Mouse (Mus musculus): ENCODE measurements around the gene 2610301B20Rik. TPM values are rescaled to one million over a fixed set of nuclear protein-coding genes. Genes with fewer than 3 reads are reported as not detected.

Gene 2610301B20Rik
- polyA plus RNA-seq, 1 experiment = 9.5 TPM

GRCm38 (mm10) chr4:10877057-10877456, 2.8 kb downstream of the 2610301B20Rik start:
- no peak overlapping the region for H3K4me2 ChIP-seq (ENCODE audit: low read depth)
- H3K27me3 ChIP-seq (ENCODE audit: control insufficient read depth, insufficient read depth, insufficient read length) = no peaks in the 10 kb centered on the region
- peaks cover 6% of the 10 kb centered on the region for H3K36me3 ChIP-seq (ENCODE audit: control insufficient read depth, insufficient read depth)
- no peak overlapping the region for H3K4me3 ChIP-seq
- no peaks in the 10 kb centered on the region for H3K79me2 ChIP-seq (ENCODE audit: control insufficient read depth, insufficient read depth)
- TF ChIP-seq SRF (IDR thresholded peaks at IDR 0.05; ENCODE audit: control insufficient read depth, insufficient read length, low read depth) (no peak), MAX (IDR thresholded peaks at IDR 0.05; ENCODE audit: low read depth) (no peak), MYOG (IDR thresholded peaks at IDR 0.05; ENCODE audit: control insufficient read depth in 1 of 3, insufficient read depth in 1 of 3, insufficient read length in 2 of 3, low read depth in 2 of 3) (no peak), E2F4 (IDR thresholded peaks at IDR 0.05; ENCODE audit: insufficient read depth) (no peak), REST (IDR thresholded peaks at IDR 0.05; ENCODE audit: insufficient read depth, insufficient read length) (no peak), POLR2A (IDR thresholded peaks at IDR 0.05; ENCODE audit: insufficient read length, low read depth) (no peak), TCF3 (IDR thresholded peaks at IDR 0.05; ENCODE audit: insufficient read length, low read depth) (no peak), MYOD1 (IDR thresholded peaks at IDR 0.05; ENCODE audit: control insufficient read depth in 1 of 3, insufficient read length in 2 of 3, low read depth in 2 of 3) (no peak)
- H3ac ChIP-seq (ENCODE audit: control insufficient read depth, insufficient read length) = no peak overlapping the region

- H3K79me2 ChIP-seq (ENCODE audit: control insufficient read depth, insufficient read depth) = no peaks in the 10 kb centered on the region
- H3ac ChIP-seq (ENCODE audit: control insufficient read depth, insufficient read length) = no peak overlapping the region
- H3K36me3 ChIP-seq (ENCODE audit: control insufficient read depth, insufficient read depth) = peaks cover 34% of the 10 kb centered on the region
- H3K27me3 ChIP-seq (ENCODE audit: control insufficient read depth, insufficient read depth, insufficient read length) = no peaks in the 10 kb centered on the region
- no peak for TF ChIP-seq SRF (IDR thresholded peaks at IDR 0.05; ENCODE audit: control insufficient read depth, insufficient read length, low read depth)
- TF ChIP-seq USF1 (IDR thresholded peaks at IDR 0.05; ENCODE audit: low read depth) = no peak
- no peak for TF ChIP-seq E2F4 (IDR thresholded peaks at IDR 0.05; ENCODE audit: insufficient read depth)
- TF ChIP-seq TCF12 (IDR thresholded peaks at IDR 0.05; ENCODE audit: insufficient read depth, poor library complexity, severe bottlenecking) = no peak
- no peak for TF ChIP-seq MYOD1 (IDR thresholded peaks at IDR 0.05; ENCODE audit: control insufficient read depth in 1 of 3, insufficient read length in 2 of 3, low read depth in 2 of 3)
- TF ChIP-seq POLR2A (IDR thresholded peaks at IDR 0.05; ENCODE audit: insufficient read length, low read depth) = no peak
- no peak for TF ChIP-seq POLR2AphosphoS2 (IDR thresholded peaks at IDR 0.05; ENCODE audit: insufficient read length, low read depth)
- no peak for TF ChIP-seq CEBPB (IDR thresholded peaks at IDR 0.05; ENCODE audit: insufficient read depth, poor library complexity, severe bottlenecking)
- TF ChIP-seq TCF3 (IDR thresholded peaks at IDR 0.05; ENCODE audit: insufficient read length, low read depth) = no peak
- no peak for TF ChIP-seq REST (IDR thresholded peaks at IDR 0.05; ENCODE audit: insufficient read depth, insufficient read length)
- TF ChIP-seq MYOG (IDR thresholded peaks at IDR 0.05; ENCODE audit: control insufficient read depth in 1 of 3, insufficient read depth in 1 of 3, insufficient read length in 2 of 3, low read depth in 2 of 3) = no peak
- no peak for TF ChIP-seq MAX (IDR thresholded peaks at IDR 0.05; ENCODE audit: low read depth)
- no peak overlapping the region for H3K4me3 ChIP-seq
- no peak overlapping the region for H3K4me2 ChIP-seq (ENCODE audit: low read depth)
Measured at GRCm38 (mm10) chr4:10883740-10884408, 9.6 kb downstream of the 2610301B20Rik start.

GRCm38 (mm10) chr4:10888835-10889234, 14.5 kb downstream of the 2610301B20Rik start:
- peaks cover 23% of the 10 kb centered on the region for H3K36me3 ChIP-seq (ENCODE audit: control insufficient read depth, insufficient read depth)
- TF ChIP-seq TCF3 (IDR thresholded peaks at IDR 0.05; ENCODE audit: insufficient read length, low read depth) (no peak), MAX (IDR thresholded peaks at IDR 0.05; ENCODE audit: low read depth) (no peak), MYOG (IDR thresholded peaks at IDR 0.05; ENCODE audit: control insufficient read depth in 1 of 3, insufficient read depth in 1 of 3, insufficient read length in 2 of 3, low read depth in 2 of 3) (no peak), SRF (IDR thresholded peaks at IDR 0.05; ENCODE audit: control insufficient read depth, insufficient read length, low read depth) (no peak), REST (IDR thresholded peaks at IDR 0.05; ENCODE audit: insufficient read depth, insufficient read length) (no peak), POLR2AphosphoS2 (IDR thresholded peaks at IDR 0.05; ENCODE audit: insufficient read length, low read depth) (no peak)
- H3K4me2 ChIP-seq (ENCODE audit: low read depth) = no peak overlapping the region
- H3K27me3 ChIP-seq (ENCODE audit: control insufficient read depth, insufficient read depth, insufficient read length) = no peaks in the 10 kb centered on the region
- no peak overlapping the region for H3ac ChIP-seq (ENCODE audit: control insufficient read depth, insufficient read length)
- no peaks in the 10 kb centered on the region for H3K79me2 ChIP-seq (ENCODE audit: control insufficient read depth, insufficient read depth)
- no peak overlapping the region for H3K4me3 ChIP-seq

- TF ChIP-seq POLR2AphosphoS2 (IDR thresholded peaks at IDR 0.05; ENCODE audit: insufficient read length, low read depth) (no peak), MAX (IDR thresholded peaks at IDR 0.05; ENCODE audit: low read depth) (no peak), REST (IDR thresholded peaks at IDR 0.05; ENCODE audit: insufficient read depth, insufficient read length) (no peak), MYOD1 (IDR thresholded peaks at IDR 0.05; ENCODE audit: control insufficient read depth in 1 of 3, insufficient read length in 2 of 3, low read depth in 2 of 3) (no peak)
- Histone ChIP-seq H3K4me3 (no peak overlapping the region), H3K27me3 (ENCODE audit: control insufficient read depth, insufficient read depth, insufficient read length) (no peaks in the 10 kb centered on the region), H3K36me3 (ENCODE audit: control insufficient read depth, insufficient read depth) (peaks cover 27% of the 10 kb centered on the region), H3ac (ENCODE audit: control insufficient read depth, insufficient read length) (no peak overlapping the region), H3K4me2 (ENCODE audit: low read depth) (no peak overlapping the region), H3K79me2 (ENCODE audit: control insufficient read depth, insufficient read depth) (no peaks in the 10 kb centered on the region)
Measured at GRCm38 (mm10) chr4:10896262-10896661, 22.0 kb downstream of the 2610301B20Rik start.

- H3K36me3 ChIP-seq (ENCODE audit: control insufficient read depth, insufficient read depth) = peaks cover 27% of the 10 kb centered on the region
Measured at GRCm38 (mm10) chr4:10896859-10897258, 22.6 kb downstream of the 2610301B20Rik start.

More at GRCm38 (mm10) chr4:10896859-10897258, 22.6 kb downstream of the 2610301B20Rik start:
- H3K4me2 ChIP-seq (ENCODE audit: low read depth) = no peak overlapping the region
- H3K79me2 ChIP-seq (ENCODE audit: control insufficient read depth, insufficient read depth) = no peaks in the 10 kb centered on the region
- H3K4me3 ChIP-seq = no peak overlapping the region
- no peak overlapping the region for H3ac ChIP-seq (ENCODE audit: control insufficient read depth, insufficient read length)
- TF ChIP-seq MYOG (IDR thresholded peaks at IDR 0.05; ENCODE audit: control insufficient read depth in 1 of 3, insufficient read depth in 1 of 3, insufficient read length in 2 of 3, low read depth in 2 of 3) (no peak), REST (IDR thresholded peaks at IDR 0.05; ENCODE audit: insufficient read depth, insufficient read length) (no peak), POLR2AphosphoS2 (IDR thresholded peaks at IDR 0.05; ENCODE audit: insufficient read length, low read depth) (no peak), MAX (IDR thresholded peaks at IDR 0.05; ENCODE audit: low read depth) (no peak), CEBPB (IDR thresholded peaks at IDR 0.05; ENCODE audit: insufficient read depth, poor library complexity, severe bottlenecking) (no peak), E2F4 (IDR thresholded peaks at IDR 0.05; ENCODE audit: insufficient read depth) (no peak), POLR2A (IDR thresholded peaks at IDR 0.05; ENCODE audit: insufficient read length, low read depth) (no peak), SRF (IDR thresholded peaks at IDR 0.05; ENCODE audit: control insufficient read depth, insufficient read length, low read depth) (no peak), MYOD1 (IDR thresholded peaks at IDR 0.05; ENCODE audit: control insufficient read depth in 1 of 3, insufficient read length in 2 of 3, low read depth in 2 of 3) (no peak), TCF3 (IDR thresholded peaks at IDR 0.05; ENCODE audit: insufficient read length, low read depth) (no peak), USF1 (IDR thresholded peaks at IDR 0.05; ENCODE audit: low read depth) (no peak), TCF12 (IDR thresholded peaks at IDR 0.05; ENCODE audit: insufficient read depth, poor library complexity, severe bottlenecking) (no peak)
- H3K27me3 ChIP-seq (ENCODE audit: control insufficient read depth, insufficient read depth, insufficient read length) = no peaks in the 10 kb centered on the region

All from myocyte (in vitro differentiated cells).